ENCODE assay signal across 15 mouse cellular contexts in the genomic region with DNA sequence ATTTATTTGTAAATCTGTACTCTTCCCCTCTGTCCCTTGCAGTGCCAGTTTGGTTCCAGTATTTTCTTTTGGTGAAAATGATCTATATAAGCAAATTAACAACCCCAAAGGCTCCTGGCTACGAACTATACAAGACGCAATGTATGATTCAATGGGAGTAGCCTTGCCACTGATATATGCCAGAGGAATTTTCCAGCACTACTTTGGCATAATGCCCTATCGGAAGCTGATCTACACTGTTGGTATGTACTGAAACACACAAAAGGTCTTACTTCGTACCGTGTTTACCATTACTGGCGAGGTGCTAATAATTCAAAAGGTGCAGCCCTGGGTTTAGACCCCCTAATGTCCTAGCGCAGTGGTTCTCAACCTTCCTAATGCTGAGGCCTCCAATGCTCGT. TPM values are rescaled to one million over a fixed set of nuclear protein-coding genes. Genes with fewer than 3 reads are reported as not detected.
"Had no signal": no experiment of that assay in that cellular context is flagged by ENCODE, and none has a peak within 500 bp of the region (broad histone marks: within the 10 kb centered on the region; RNA-seq: fewer than 3 reads in every experiment).

No protein-coding gene starts in this region.

- DNase-seq: liver, postnatal 0 days; lung, adult 2 months; lung, postnatal 14 days; lung, postnatal 36 days; right cerebral cortex, postnatal 14 days; thymus, adult 18-20 months; thymus, postnatal 14 days; thymus, postnatal 36 days had no signal

RNA-seq across cellular contexts. Expression of gene BC035947, which starts 17.1 kb away (rescaled TPM):
- total RNA-seq: megakaryocyte progenitor cell, adult 5-6 weeks; monocyte, adult 5-6 weeks; neutrophil, adult 5-6 weeks had no signal
- polyA plus RNA-seq: liver, postnatal 0 days; macrophage; thymus, postnatal 0 days had no signal

RNA-seq across cellular contexts. Expression of gene Mogat1, which starts 18.2 kb away (rescaled TPM):
- total RNA-seq: megakaryocyte progenitor cell, adult 5-6 weeks; monocyte, adult 5-6 weeks; neutrophil, adult 5-6 weeks had no signal
- polyA plus RNA-seq: liver, postnatal 0 days; macrophage; midbrain, embryonic 11.5 days; stomach, embryonic 14.5 days had no signal
